Mouse (Mus musculus) cerebellum, adult 2 months (tissue): ENCODE measurements at regions not wholly inside any gene's neighbourhood (a gene's known extent, or its start where the extent isn't known, plus 50 kb on each side); places are given as distances from the start of the nearest gene placed in this dataset.

Experiments used
- DNase-seq, 2 experiments: peaks; one replicate each; pipeline ENCODE4 v3.0.0; 2021
- H3K27ac ChIP-seq: fragments of 200-500 bp; 2 replicates; pipeline ENCODE4 v1.5.1; 2012; ENCODE audit warnings: low read length, control low read depth, inconsistent platforms; ENCODE audit not compliant: insufficient read depth
- H3K27me3 ChIP-seq: fragments of 200-500 bp; 2 replicates; pipeline ENCODE4 v1.6.1; 2012; ENCODE audit warnings: inconsistent platforms, mild to moderate bottlenecking, low read length, moderate library complexity; ENCODE audit not compliant: control insufficient read depth, insufficient read depth
- H3K4me1 ChIP-seq: fragments of 200-500 bp; 2 replicates; pipeline ENCODE4 v1.6.1; 2011; ENCODE audit warnings: low read length; ENCODE audit not compliant: control insufficient read depth, insufficient read depth
- H3K4me3 ChIP-seq: fragments of 200-500 bp; replicated peaks from 2 replicates; pipeline ENCODE3; 2011; ENCODE audit warnings: mild to moderate bottlenecking, low read depth, low read length, control low read depth; ENCODE audit not compliant: insufficient read depth
- CTCF ChIP-seq: fragments of 200-500 bp; IDR thresholded peaks from 2 replicates; pipeline ENCODE4 v1.5.1; 2011; ENCODE audit warnings: low read depth, mild to moderate bottlenecking, control low read depth, low read length, moderate library complexity, borderline replicate concordance; ENCODE audit not compliant: insufficient read depth
- POLR2A ChIP-seq: fragments of 200-500 bp; IDR thresholded peaks from 2 replicates; pipeline ENCODE4 v1.6.1; 2011; ENCODE audit warnings: low read length, control low read depth, borderline replicate concordance; ENCODE audit not compliant: insufficient read depth
- WGBS: fragments of 180-500 bp; shearing (Covaris S2); methylation state at CpG from one replicate; pipeline ENCODE4 v1.1.7; 2018; 5-methylcytosine and 5-hydroxymethylcytosine counted together

DNA sequence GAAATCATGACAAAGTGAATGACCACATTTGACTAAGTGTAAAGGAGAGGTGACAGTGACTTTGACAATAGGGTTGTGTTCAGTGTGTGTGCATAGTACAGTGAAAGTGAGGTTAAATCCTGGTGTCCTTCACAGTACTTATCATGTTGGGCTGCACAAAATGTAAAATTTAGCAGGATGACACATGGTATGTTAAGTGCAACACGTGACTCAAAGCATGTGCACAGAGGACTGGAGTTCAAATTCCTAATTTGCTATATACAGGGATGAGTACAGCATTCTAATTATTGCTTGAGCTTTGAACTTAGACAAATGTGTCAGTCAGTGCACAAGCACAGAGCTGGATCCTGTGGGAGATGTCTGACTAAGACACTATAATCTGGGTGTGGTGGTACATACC, 79.2 kb upstream of the Ell2 start:
- 87% methylated on average over 1 of the region's 1 CpGs for WGBS
- H3K4me1 ChIP-seq = no peaks in the 10 kb centered on the region
- no peak for DNase-seq
- H3K27ac ChIP-seq = no peak overlapping the region
- no peaks in the 10 kb centered on the region for H3K27me3 ChIP-seq
- no peak overlapping the region for H3K4me3 ChIP-seq
- no peak for TF ChIP-seq CTCF
- TF ChIP-seq POLR2A = no peak

DNA sequence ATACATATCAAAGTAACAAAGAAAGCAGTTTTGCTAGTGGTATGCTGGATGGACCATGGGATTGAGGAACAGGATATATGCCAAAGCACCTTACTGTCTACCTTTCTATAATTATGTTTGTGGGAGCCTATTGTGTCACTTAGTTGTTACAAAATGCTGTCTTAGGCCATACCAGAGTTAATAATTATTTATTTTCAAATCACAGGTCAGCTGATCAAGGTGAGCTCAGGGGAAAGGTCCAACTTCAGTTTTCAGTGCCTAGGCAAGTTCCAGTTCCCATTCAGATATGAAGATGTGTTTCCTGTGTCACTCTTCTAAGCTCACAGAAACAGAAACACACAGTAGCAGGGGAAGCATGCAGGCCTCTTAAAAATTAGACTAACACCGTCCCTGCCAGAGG, 75.5 kb upstream of the Ell2 start:
- 90% methylated on average over 1 of the region's 1 CpGs for WGBS
- H3K4me3 ChIP-seq = no peak overlapping the region
- DNase-seq = no peak
- H3K27me3 ChIP-seq = no peaks in the 10 kb centered on the region
- H3K27ac ChIP-seq = no peak overlapping the region
- no peaks in the 10 kb centered on the region for H3K4me1 ChIP-seq
- TF ChIP-seq CTCF (no peak), POLR2A (no peak)

DNA sequence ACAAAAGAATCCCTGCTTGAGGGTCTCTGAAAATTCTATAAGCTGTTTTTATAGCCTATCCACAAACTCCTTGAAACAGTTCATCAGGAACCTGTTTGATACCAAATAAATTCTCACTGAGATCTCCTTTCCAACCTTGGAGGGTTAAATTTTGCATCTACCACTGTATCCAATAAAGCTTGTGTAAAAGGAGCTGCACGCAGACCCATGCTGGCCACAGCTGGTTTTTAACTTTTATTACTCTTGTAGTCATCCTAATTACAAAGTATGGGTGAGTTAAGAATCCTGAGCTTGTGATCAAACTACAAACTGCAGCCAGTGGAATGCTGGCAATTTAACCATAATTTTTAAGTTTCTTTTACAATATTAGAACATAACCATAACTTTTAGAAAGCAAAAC, 59.0 kb upstream of the Ell2 start:
- Histone ChIP-seq H3K4me1 (no peaks in the 10 kb centered on the region), H3K27me3 (no peaks in the 10 kb centered on the region), H3K4me3 (no peak overlapping the region), H3K27ac (no peak overlapping the region)
- TF ChIP-seq CTCF (no peak), POLR2A (no peak)
- DNase-seq = no peak
- 56% methylated on average over 1 of the region's 1 CpGs for WGBS

DNA sequence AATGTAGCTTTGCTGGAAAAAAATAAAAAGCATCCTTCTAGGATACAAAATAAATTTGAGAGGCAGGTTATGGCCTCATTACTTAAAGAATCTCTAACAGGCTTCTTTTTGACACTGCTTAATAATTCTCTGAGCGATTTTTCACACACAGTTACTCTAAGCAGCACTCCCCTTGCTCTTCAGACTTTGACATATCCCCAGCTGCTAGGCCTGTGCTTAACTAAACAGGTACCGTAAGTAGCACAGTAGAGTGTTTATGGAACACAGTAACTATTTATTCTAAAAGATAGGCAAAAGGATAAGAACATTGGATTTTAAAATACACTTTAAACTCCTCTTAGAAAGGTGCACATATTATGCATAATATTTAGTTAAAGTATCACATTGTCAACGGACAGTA, 54.6 kb upstream of the Ell2 start:
- Histone ChIP-seq H3K27ac (no peak overlapping the region), H3K4me3 (no peak overlapping the region), H3K4me1 (no peaks in the 10 kb centered on the region), H3K27me3 (no peaks in the 10 kb centered on the region)
- 87% methylated on average over 3 of the region's 3 CpGs for WGBS
- TF ChIP-seq POLR2A = no peak
- TF ChIP-seq CTCF = no peak
- no peak for DNase-seq

DNA sequence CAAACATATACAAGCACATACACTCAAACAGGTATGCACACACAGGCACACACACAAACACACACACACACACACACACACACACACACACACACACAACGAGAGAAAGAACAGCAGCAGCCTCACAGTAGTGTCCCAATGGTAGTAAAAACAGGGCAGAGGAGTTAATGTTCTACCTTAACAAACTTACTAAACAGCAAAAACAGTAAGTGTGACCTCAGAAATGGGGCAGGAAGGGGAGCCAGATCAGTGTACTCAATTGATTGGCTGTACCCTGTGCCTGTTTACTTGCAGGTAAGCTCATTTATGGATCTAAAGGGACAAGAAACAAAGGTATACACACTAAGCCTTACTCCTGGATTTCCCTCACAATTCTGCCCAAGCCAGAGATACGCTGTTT, 53.6 kb upstream of the Ell2 start:
- H3K4me1 ChIP-seq = no peaks in the 10 kb centered on the region
- WGBS = 77% methylated on average over 2 of the region's 2 CpGs
- H3K4me3 ChIP-seq = no peak overlapping the region
- TF ChIP-seq POLR2A (no peak), CTCF (no peak)
- no peak overlapping the region for H3K27ac ChIP-seq
- DNase-seq = no peak
- H3K27me3 ChIP-seq = no peaks in the 10 kb centered on the region
